Mouse (Mus musculus): ENCODE measurements at regions not wholly inside any gene's neighbourhood (a gene's known extent, or its start where the extent isn't known, plus 50 kb on each side); places are given as distances from the start of the nearest gene placed in this dataset.

GRCm38 (mm10) chr15:96816997-96817570, 117.6 kb upstream of the Slc38a2 start:
- TF ChIP-seq CHD2 (IDR thresholded peaks at IDR 0.05; ENCODE audit: low read length), result no peak
- TF ChIP-seq BHLHE40 (IDR thresholded peaks at IDR 0.05; ENCODE audit: borderline replicate concordance, low read depth, low read length), result no peak
- peak; percentile 19 to 34; a peak in 3 of 4 replicates for TF ChIP-seq EP300 (IDR thresholded peaks at IDR 0.05; ENCODE audit: low read depth in 1 of 2, low read length in 2 of 2)
- no peak for TF ChIP-seq POLR2A (IDR thresholded peaks at IDR 0.05; ENCODE audit: control insufficient read depth in 1 of 2, insufficient read depth in 1 of 2, low read depth in 1 of 2, low read length in 2 of 2, poor library complexity in 1 of 2)
- TF ChIP-seq CTCF (IDR thresholded peaks at IDR 0.05 in 2 of 3, conservative IDR thresholded peaks at IDR 0.05 in 1 of 3; ENCODE audit: control insufficient read depth in 1 of 3, insufficient read depth in 1 of 3, low read depth in 2 of 3, low read length in 3 of 3, poor library complexity in 1 of 3, severe bottlenecking in 1 of 3), result no peak
- no peak for TF ChIP-seq E2F4 (IDR thresholded peaks at IDR 0.05; ENCODE audit: borderline replicate concordance, low read depth, low read length)
- no peak for TF ChIP-seq MXI1 (IDR thresholded peaks at IDR 0.05; ENCODE audit: low read depth, low read length)
- TF ChIP-seq USF1 (IDR thresholded peaks at IDR 0.05; ENCODE audit: low read depth, low read length), result no peak

Measured in MEL (cell line).